Mouse (Mus musculus): ENCODE data around the gene Camp. TPM values are rescaled to one million over a fixed set of nuclear protein-coding genes. Genes with fewer than 3 reads are reported as not detected.
"Not testable (repeated sequence)": the region's sequence is repeated elsewhere in the genome, so short reads cannot be mapped to it uniquely, and the experiment has no call there.

Gene Camp
- total RNA-seq, 2 experiments from 2014 or later = not detected

- intact Hi-C loops (cut with DNase I) = loop anchor here (1.0 to 10.0 kb wide), 3 partner anchors 177 to 858 kb away; no protein-coding TSS in a partner anchor
Measured at GRCm38 (mm10) chr9:109862397-109863044, 13.1 kb upstream of the Camp start.

GRCm38 (mm10) chr9:109855947-109856346 lies 6.5 kb upstream of the Camp start:
- DNase-seq (ENCODE audit: low spot score) = no peak
- intact Hi-C loops (cut with DNase I) = no loop called here

More at GRCm38 (mm10) chr9:109862397-109863044, 13.1 kb upstream of the Camp start:
- peak; percentile 9 for DNase-seq (ENCODE audit: low spot score)

GRCm38 (mm10) chr9:109854341-109854740 lies 4.9 kb upstream of the Camp start:
- no peak for DNase-seq (ENCODE audit: low spot score)
- intact Hi-C loops (cut with DNase I) = no loop called here

- no peak for DNase-seq (ENCODE audit: low spot score)
- intact Hi-C loops (cut with DNase I) = no loop called here
Measured at GRCm38 (mm10) chr9:109850099-109850498, 682 bp upstream of the Camp start.

- intact Hi-C loops (cut with DNase I) = loop anchor here (5.0 to 10.0 kb wide), 2 partner anchors 146 to 708 kb away; no protein-coding TSS in a partner anchor
- DNase-seq (ENCODE audit: low spot score) = no peak
Measured at GRCm38 (mm10) chr9:109833088-109833412, 16.4 kb downstream of the Camp start.

- intact Hi-C loops (cut with DNase I) = loop anchor here (5.0 to 10.0 kb wide), 2 partner anchors 145 to 708 kb away; no protein-coding TSS in a partner anchor
- peak; percentile 59 for DNase-seq (ENCODE audit: low spot score)
Measured at GRCm38 (mm10) chr9:109832391-109833087, 16.9 kb downstream of the Camp start, which contains the start of gene Nme6. Gene Nme6 (plus strand): TSS chr9:109832749.

- intact Hi-C loops (cut with DNase I) = no loop called here
- DNase-seq (ENCODE audit: low spot score) = no peak
Measured at GRCm38 (mm10) chr9:109826181-109826580, 23.2 kb downstream of the Camp start.

GRCm38 (mm10) chr9:109825739-109826138 lies 23.7 kb downstream of the Camp start:
- intact Hi-C loops (cut with DNase I) = no loop called here
- DNase-seq (ENCODE audit: low spot score) = no peak

- no peak for DNase-seq (ENCODE audit: low spot score)
- intact Hi-C loops (cut with DNase I) = no loop called here
Measured at GRCm38 (mm10) chr9:109816341-109816740, 33.1 kb downstream of the Camp start.

- intact Hi-C loops (cut with DNase I) = no loop called here
- DNase-seq (ENCODE audit: low spot score) = no peak
Measured at GRCm38 (mm10) chr9:109813424-109813823, 36.0 kb downstream of the Camp start.

GRCm38 (mm10) chr9:109811980-109812379 lies 37.4 kb downstream of the Camp start, which contains the start of gene Spink8:
Gene Spink8 (plus strand): TSS chr9:109812280.
- intact Hi-C loops (cut with DNase I) = no loop called here
- DNase-seq (ENCODE audit: low spot score) = no peak

- intact Hi-C loops (cut with DNase I) = no loop called here
- DNase-seq (ENCODE audit: low spot score) = no peak
Measured at GRCm38 (mm10) chr9:109807898-109808297, 41.5 kb downstream of the Camp start.

- intact Hi-C loops (cut with DNase I) = no loop called here
- DNase-seq (ENCODE audit: low spot score) = no peak
Measured at GRCm38 (mm10) chr9:109806695-109807293, 42.6 kb downstream of the Camp start.

- DNase-seq (ENCODE audit: low spot score) = no peak
- intact Hi-C loops (cut with DNase I) = no loop called here
Measured at GRCm38 (mm10) chr9:109806260-109806659, 43.2 kb downstream of the Camp start.

GRCm38 (mm10) chr9:109805596-109805995 lies 43.8 kb downstream of the Camp start:
- intact Hi-C loops (cut with DNase I) = not testable (repeated sequence)

GRCm38 (mm10) chr9:109798051-109798450 lies 51.4 kb downstream of the Camp start:
- intact Hi-C loops (cut with DNase I) = no loop called here
- no peak for DNase-seq (ENCODE audit: low spot score)

More at GRCm38 (mm10) chr9:109805596-109805995, 43.8 kb downstream of the Camp start:
- DNase-seq (ENCODE audit: low spot score) = not testable (repeated sequence)

Small RNA genes within 50 kb of the gene (microRNA-seq; reads per million reads assigned to microRNA genes)
- gene Mir7089 = not detected

Other genes starting within 250 kb of the Camp start
- gene Fbxw24, start 223.6 kb downstream of the Camp start, total RNA-seq (2021) = not detected
- not detected for gene Fbxw25, start 185.0 kb downstream of the Camp start, total RNA-seq (2021)
- not detected for gene Fbxw18, start 146.9 kb downstream of the Camp start, total RNA-seq (2021)
- not detected for gene Fbxw26, start 103.5 kb downstream of the Camp start, total RNA-seq (2021)
- not detected for gene Fbxw27, start 58.9 kb downstream of the Camp start, total RNA-seq (2021)
- gene Spink8, start 37.3 kb downstream of the Camp start, total RNA-seq (2021) = not detected
- gene Nme6, start 16.9 kb downstream of the Camp start, total RNA-seq (2021) = 10 to 100 TPM; 19.5 to 20.1 TPM
- 1 to 10 TPM; 5.1 to 6.1 TPM for gene Cdc25a, start 26.0 kb upstream of the Camp start, total RNA-seq (2021)
- 100 to 1,000 TPM; 283 TPM for gene Map4, start 81.8 kb upstream of the Camp start, total RNA-seq (2021)

Measured in heart, postnatal 25 days (tissue).